Mouse (Mus musculus): ENCODE measurements at regions not wholly inside any gene's neighbourhood (a gene's known extent, or its start where the extent isn't known, plus 50 kb on each side); places are given as distances from the start of the nearest gene placed in this dataset.

DNA sequence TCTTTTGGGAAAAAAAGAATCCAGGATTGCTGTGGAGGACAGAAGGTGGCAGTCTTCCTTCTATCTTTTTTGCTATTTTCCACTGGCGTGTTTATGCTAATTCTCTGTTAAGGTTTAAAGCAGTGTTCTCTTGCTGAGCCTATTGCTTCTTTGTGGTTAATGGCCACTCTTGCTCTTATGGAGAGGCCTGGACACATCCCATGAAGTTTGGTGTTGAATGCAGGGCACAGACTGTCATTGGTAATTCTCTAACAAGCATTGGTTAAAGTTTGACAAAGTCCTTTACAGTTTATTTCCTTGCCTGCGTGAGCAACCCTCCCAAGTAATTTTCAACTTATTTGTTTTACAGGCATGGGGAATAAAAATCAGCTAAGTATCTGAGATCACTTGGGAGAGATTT is 165.1 kb upstream of the Pdcd1 start:
- DNase-seq: no peak

DNA sequence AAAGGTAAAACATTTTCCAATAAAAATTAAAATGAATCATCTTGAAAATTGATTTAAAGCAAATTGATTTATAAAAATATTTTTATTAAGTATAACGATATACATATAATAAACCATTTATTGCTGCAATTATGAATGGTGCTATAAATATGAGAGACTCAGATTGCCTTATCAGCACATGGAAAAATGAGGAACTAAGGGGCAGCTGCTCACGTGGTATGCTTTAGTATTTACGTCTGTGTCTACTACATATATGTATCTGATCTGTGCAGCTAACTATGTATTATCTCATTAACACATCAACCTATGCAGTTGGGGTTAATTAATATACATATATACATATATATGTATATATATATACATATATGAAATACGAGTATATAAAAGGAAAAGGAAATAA is 156.6 kb upstream of the Pdcd1 start:
- no peak for DNase-seq

DNA sequence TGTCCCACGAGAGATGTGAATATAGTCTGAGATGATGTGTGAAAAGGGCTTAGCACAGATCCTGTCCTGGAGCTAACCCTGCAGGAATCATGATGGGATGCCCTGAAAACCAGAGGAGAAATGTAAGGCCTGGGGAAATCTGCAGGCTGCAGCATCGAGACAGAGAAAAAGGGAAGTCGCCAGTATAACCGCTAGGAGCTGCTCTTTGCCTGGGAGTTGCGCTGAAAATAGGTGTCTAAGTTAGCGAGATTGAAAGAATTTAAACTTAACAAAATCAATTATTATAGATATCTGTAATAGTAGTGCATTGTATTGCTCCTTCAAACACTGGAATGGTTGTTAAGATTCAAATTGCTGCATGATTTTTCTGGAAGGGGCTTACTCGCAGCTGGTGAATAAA is 155.5 kb upstream of the Pdcd1 start:
- DNase-seq: no peak

DNA sequence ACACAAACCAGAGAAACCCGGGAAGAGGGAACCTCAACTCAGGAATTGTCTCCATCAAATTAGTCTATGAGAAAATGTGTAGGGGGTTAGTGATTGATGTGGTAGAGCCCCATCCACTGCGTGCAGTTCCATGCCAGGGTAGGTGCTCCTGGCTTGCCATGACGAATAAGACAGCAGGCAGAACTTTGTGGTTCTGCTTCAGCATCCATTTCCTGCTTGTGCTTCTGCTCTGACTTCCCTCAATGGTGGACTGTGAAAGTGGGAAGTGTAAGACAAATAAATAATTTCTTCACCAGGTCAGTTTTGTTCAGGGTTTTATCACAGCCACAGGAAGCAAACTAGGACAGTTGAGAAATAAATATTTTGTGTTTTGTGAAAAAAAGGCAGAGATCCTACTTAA is 150.9 kb upstream of the Pdcd1 start:
- DNase-seq: no peak

DNA sequence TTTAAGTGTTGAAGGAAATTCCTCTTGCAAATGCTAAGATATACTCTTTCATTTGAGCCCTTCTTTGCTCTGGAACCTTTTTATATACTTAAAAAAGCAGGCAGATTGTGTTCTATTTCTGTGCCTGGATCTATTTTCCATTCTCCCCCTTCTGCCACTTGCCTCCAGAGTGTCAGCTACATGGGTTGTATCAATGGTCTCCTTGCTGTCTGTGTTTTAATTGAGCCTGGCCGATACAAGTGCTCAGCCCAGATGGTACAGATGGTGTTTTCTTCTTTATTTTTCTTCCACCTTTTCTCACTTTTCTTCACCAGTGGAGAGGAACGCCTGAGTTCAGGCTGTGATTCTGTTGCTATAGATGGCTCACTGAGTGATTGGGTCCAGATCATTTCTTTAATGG is 131.5 kb upstream of the Pdcd1 start:
- no peak for DNase-seq

DNA sequence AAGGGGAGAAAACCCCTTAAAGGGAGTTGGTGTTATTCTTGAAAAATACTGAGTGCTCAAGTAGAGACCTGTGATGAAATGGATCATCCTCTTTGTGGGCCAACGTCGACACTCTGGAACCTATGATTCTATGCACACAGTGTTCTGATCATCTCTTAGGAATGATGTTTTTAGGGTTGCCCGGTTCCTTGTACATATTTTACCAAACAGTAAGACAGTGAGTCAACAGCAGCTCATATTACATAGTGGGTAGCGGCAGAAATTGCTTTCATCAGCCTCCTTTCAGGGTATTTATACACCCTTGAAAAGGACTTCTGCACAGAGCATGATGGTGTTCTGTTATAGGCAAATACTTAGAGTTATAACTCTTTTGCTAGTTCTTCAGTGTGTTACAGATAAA is 97.6 kb upstream of the Pdcd1 start:
- no peak for DNase-seq

DNA sequence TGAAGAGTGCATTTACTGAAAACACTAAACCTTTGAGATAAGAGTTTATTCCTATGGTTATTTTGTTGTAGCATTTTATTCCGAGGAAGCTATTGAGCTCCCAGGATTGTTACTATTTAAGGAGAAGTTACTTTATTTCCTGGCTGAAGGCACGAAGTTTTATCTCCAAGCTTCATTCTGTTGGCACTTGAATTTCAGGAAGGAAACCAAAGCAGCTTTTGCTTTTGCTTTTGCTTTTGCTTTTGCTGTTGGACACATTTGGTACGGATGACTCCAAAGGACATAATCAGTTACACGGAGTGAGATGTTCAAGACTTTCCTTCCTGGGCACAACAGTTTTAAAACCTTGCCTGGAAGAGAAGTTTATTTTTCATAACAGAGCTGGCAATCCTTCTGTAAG is 94.7 kb upstream of the Pdcd1 start:
- no peak for DNase-seq

DNA sequence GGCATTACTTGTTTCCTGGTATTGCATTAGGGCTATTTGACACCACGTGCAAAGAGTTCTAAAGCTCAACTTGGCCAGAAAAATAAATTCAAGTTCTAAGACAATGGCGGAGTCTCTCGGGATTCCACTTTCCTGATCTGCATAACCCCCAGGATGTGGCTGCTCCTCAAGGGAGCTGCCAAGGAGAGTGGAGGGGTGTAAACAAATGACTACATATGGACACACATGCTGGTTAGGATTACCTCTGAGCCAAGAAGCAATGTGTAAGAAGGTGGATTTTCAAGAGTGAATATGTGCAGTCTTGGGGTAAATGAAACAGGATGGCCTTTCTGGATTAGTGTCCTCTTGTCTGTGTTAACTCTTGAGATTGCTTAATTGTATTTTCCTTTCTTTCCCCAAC is 88.2 kb upstream of the Pdcd1 start:
- no peak for DNase-seq

DNA sequence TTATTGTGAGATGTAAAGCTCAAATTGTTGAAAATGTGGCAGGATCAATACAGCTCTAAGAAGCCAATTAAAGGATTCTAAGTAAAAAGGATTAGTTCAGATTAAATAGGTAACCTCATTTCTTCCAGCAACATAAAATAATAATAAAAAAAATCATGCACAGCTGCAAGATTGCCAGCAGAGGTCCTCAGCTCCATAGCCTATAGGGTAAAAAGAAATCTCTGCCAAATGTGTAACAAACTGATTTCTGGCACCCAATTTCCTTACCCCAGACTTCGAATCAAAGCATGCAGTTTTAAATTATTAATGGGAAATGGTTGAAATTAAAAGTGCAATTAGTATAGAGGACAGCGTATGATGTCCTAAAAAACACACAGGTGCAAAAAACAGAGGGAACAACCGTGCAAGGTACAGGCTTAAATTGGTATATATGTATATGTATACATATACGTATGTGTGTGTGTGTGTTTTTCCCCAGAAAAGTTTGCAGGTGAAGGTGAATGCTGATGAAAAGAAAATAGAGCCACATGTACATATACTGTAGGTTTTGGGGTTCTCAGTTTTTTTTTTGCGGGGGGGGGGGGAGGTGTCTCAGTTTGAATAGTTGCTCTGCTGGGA is 87.2 kb upstream of the Pdcd1 start:
- DNase-seq: no peak

DNA sequence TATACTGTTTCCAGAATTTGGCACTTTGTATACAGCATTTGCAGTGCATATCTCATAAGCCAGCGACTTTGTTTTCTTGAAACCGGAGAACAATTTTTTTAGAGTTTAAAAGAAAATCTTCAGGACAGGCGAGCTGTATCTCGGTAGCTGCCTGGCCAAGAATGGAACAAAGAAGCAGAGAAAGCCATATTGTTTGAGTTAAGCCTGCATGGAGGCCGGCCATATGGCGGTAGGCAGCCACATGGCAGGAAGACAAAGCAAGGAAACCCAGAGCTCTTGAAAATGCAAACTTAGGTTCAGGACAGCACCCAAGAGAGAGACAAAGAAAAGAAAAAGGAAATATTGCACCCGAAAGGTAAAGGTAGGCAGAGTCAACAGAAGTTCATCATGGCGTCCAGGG is 84.4 kb upstream of the Pdcd1 start:
- no peak for DNase-seq

All from cerebellum, adult 11 months (tissue).